Mouse (Mus musculus): ENCODE measurements around the gene Tef. TPM values are rescaled to one million over a fixed set of nuclear protein-coding genes. Genes with fewer than 3 reads are reported as not detected.

Tef gene
- polyA plus RNA-seq, 1 experiment from 2014 or later: 32.4 TPM

DNA sequence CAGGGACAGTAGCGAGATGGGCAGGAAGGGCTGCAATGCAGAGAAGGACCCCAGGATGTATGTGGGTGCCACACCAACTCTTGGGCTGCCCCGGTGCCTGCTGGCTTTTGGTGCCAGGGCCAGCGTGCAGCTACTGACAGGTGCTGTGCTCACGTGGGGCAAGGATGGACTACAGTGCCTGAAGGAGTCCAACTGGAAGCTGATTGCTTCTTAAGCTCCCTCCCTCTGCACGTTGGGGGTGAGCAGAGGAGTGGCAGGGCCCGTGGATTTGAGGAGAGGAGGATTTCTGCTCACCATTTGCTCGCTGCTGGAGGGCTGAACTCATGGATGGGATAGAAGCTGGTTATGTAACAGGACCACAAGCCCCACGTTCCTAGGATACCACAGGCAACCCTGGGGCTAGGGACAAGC is 725 bp downstream of the Tef start:
- H3K36me3 ChIP-seq: no peaks in the 10 kb centered on the region
- peak overlapping the region; percentile 43 for H3K9ac ChIP-seq (replicated peaks)
- 13% methylated on average over 8 of the region's 8 CpGs for WGBS
- H3K9me3 ChIP-seq: no peaks in the 10 kb centered on the region
- H3K4me1 ChIP-seq: peaks cover 21% of the 10 kb centered on the region
- H3K4me3 ChIP-seq: peak overlapping the region; percentile 21
- H3K4me2 ChIP-seq (replicated peaks): peak overlapping the region; percentile 48
- peak overlapping the region; percentile 61 for H3K27ac ChIP-seq (replicated peaks)
- ATAC-seq (ENCODE audit: low FRiP score, low read depth): 0 out of 2 replicates have a peak, but pooled peaks have one; percentile 13
- peaks cover 6% of the 10 kb centered on the region; the same call in 1 of the 2 replicates for H3K27me3 ChIP-seq

DNA sequence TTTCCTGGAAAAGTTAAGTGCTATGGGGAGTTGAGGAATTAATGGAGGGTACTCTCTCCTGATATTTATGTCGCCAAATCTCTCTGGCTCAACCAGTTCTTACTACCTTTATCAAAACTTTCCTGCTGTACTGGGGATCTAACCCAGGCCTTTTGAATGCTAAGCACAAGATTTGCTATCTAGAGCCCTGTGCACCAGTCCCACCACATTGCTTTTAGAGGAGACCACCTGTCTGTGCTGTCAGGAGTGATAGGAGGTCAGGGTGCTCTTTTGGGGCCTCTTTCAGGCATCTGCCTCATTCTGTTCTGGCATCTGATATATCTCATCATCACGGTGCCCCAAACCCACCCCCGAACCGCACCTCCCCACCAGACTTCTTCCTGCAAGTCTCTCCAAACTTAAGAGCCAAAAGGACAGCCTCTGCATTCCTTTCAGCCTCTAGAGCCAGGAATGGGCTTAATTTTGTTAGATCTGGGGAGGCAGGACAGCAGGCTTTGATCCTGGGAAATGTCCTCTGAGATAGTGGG is 1.3 kb downstream of the Tef start:
- Histone ChIP-seq H3K27me3 (peaks cover 6% of the 10 kb centered on the region; the same call in 1 of the 2 replicates), H3K9ac (replicated peaks) (no peak overlapping the region), H3K4me2 (replicated peaks) (0 out of 2 replicates have a peak overlapping the region, but pooled peaks have one; percentile 48), H3K9me3 (no peaks in the 10 kb centered on the region), H3K27ac (replicated peaks) (no peak overlapping the region), H3K4me1 (peaks cover 21% of the 10 kb centered on the region), H3K36me3 (no peaks in the 10 kb centered on the region), H3K4me3 (no peak overlapping the region)
- no peak for ATAC-seq (ENCODE audit: low FRiP score, low read depth)
- 58% methylated on average over 4 of the region's 4 CpGs for WGBS

DNA sequence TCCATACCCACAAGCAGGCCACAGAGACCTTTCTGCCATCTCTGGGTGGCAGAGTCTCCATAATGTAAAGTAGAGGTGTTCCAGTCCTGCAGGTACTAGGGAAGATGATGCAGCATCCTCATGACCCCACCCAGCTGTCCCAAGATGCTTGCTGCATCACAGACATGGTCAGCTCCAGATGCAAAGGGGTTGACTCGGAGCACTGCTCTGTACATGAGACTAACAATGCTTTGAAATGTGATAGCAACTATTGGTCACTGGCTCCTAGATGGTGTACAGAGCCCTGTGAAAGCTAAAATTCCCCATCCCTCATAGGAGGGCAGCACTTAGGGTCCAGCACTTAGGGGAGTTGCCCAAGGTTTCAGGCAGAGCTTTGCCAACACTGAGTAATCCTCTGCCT is 2.0 kb downstream of the Tef start:
- 64% methylated on average over 1 of the region's 1 CpGs for WGBS
- ATAC-seq (ENCODE audit: low FRiP score, low read depth): no peak
- H3K36me3 ChIP-seq: no peaks in the 10 kb centered on the region
- no peak overlapping the region for H3K27ac ChIP-seq (replicated peaks)
- H3K9ac ChIP-seq (replicated peaks): no peak overlapping the region
- no peak overlapping the region for H3K4me2 ChIP-seq (replicated peaks)
- peaks cover 21% of the 10 kb centered on the region for H3K4me1 ChIP-seq
- H3K9me3 ChIP-seq: no peaks in the 10 kb centered on the region
- H3K27me3 ChIP-seq: peaks cover 6% of the 10 kb centered on the region; the same call in 1 of the 2 replicates
- H3K4me3 ChIP-seq: no peak overlapping the region

DNA sequence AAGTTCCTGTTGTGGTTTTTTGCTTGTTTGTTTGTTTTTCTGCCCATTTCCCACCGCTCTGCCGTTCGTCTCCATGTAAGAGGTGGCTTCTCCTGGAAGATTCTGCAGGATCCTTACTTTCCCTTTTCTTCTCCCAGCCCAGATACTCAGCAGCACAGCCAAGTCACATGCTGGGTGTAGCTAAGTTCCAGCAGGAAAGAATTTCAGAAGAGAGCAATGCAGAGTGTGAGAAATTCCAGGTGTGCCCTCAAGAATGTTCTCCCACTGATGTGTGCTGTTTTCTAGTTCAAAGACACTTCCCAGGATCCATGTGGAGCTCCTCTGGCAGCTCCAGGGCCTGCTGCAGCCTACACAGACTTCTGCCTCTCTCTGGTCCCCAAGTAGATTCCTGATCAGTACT is 2.7 kb downstream of the Tef start:
- Histone ChIP-seq H3K4me2 (replicated peaks) (no peak overlapping the region), H3K9me3 (no peaks in the 10 kb centered on the region), H3K27me3 (peaks cover 6% of the 10 kb centered on the region; the same call in 1 of the 2 replicates), H3K36me3 (no peaks in the 10 kb centered on the region), H3K4me1 (peaks cover 24% of the 10 kb centered on the region), H3K27ac (replicated peaks) (no peak overlapping the region), H3K9ac (replicated peaks) (no peak overlapping the region), H3K4me3 (no peak overlapping the region)
- 78% methylated on average over 3 of the region's 3 CpGs for WGBS
- ATAC-seq (ENCODE audit: low FRiP score, low read depth): no peak

DNA sequence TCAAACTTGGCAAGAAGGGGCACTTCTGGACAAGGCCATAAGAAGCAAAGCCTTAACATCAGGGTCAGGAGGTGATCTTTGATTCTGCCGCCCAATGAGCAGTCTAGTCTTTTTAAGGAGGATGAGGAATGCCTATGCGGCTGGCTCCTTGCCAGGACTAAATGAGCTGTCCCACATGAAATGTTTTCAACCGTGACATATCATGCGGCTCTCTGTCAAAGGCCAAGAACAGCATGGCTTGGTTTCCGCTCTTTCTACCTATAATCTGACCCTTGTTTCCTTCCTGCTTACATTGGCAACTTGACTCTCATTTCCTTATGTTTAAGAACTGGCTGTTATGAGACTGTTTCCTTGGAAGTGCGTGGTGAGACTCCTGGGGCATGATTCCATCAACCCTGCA is 3.4 kb downstream of the Tef start:
- no peaks in the 10 kb centered on the region for H3K36me3 ChIP-seq
- H3K27me3 ChIP-seq: peaks cover 6% of the 10 kb centered on the region; the same call in 1 of the 2 replicates
- H3K27ac ChIP-seq (replicated peaks): no peak overlapping the region
- 60% methylated on average over 6 of the region's 6 CpGs for WGBS
- peaks cover 30% of the 10 kb centered on the region for H3K4me1 ChIP-seq
- ATAC-seq (ENCODE audit: low FRiP score, low read depth): no peak
- H3K4me3 ChIP-seq: no peak overlapping the region
- no peak overlapping the region for H3K9ac ChIP-seq (replicated peaks)
- no peak overlapping the region for H3K4me2 ChIP-seq (replicated peaks)
- no peaks in the 10 kb centered on the region for H3K9me3 ChIP-seq

DNA sequence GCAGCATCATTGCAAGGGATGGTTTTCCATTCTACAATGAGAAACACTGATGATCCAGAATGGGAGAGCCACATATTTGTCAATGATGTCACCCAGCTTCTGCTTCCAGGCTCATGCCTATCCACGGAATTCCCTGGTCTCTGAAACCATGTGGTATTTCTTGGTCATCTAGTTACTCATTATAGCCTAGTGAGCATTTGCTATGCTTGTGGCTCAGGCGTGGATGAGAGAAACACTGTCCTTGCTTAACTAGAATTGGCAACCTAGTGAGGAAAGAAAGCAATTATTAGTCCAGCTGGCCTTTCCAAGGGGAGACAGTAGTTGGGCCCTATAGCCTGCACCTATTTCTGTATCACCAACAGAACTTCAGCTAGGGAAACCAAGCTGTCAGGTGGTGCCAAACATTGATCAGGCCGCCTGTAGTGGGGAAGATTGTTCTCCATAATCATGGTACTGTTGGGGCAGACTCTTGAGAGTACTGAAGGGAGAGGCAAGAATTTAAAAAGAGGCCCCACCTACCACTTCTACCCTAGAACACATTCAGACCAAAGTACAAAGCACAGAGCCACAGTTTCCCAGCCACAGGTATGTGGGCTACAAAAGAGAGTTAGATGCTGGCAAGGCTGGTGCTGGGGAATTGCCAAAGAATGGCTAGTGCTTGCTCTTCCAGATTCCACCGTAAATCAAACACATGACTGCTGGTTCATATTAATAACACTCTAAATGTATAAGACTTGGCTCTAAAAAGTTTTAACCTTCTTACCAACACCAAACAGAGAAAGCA is 4.6 kb downstream of the Tef start:
- H3K27me3 ChIP-seq: peaks cover 6% of the 10 kb centered on the region; the same call in 1 of the 2 replicates
- no peak overlapping the region for H3K4me2 ChIP-seq (replicated peaks)
- no peak overlapping the region for H3K9ac ChIP-seq (replicated peaks)
- ATAC-seq (ENCODE audit: low FRiP score, low read depth): no peak
- H3K27ac ChIP-seq (replicated peaks): no peak overlapping the region
- WGBS: 83% methylated on average over 4 of the region's 4 CpGs
- H3K4me3 ChIP-seq: no peak overlapping the region
- H3K36me3 ChIP-seq: no peaks in the 10 kb centered on the region
- peaks cover 30% of the 10 kb centered on the region for H3K4me1 ChIP-seq
- no peaks in the 10 kb centered on the region for H3K9me3 ChIP-seq

DNA sequence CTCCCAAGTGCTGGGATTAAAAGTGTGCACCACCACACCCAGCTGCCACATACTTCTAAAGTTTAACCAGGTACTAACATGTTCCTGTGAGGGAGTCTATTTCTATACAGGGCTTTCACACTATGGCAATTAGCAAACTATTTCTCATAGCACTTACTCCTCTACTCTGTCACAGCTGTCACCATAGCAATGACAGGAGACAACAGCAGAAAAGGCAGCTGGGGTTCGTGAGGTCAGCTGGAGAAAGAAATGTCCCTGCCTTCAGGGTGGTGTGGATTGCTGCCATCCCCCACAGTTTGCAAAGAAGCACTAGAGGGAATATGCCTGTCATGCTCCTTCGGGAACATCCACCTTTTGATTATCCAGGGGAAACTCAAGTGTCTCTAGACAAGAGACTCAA is 6.6 kb downstream of the Tef start:
- no peak overlapping the region for H3K27ac ChIP-seq (replicated peaks)
- no peaks in the 10 kb centered on the region for H3K9me3 ChIP-seq
- no peak for ATAC-seq (ENCODE audit: low FRiP score, low read depth)
- H3K4me3 ChIP-seq: no peak overlapping the region
- 72% methylated on average over 2 of the region's 2 CpGs for WGBS
- H3K4me1 ChIP-seq: peaks cover 33% of the 10 kb centered on the region
- peaks cover 6% of the 10 kb centered on the region; the same call in 1 of the 2 replicates for H3K27me3 ChIP-seq
- no peaks in the 10 kb centered on the region for H3K36me3 ChIP-seq
- no peak overlapping the region for H3K4me2 ChIP-seq (replicated peaks)
- H3K9ac ChIP-seq (replicated peaks): no peak overlapping the region

DNA sequence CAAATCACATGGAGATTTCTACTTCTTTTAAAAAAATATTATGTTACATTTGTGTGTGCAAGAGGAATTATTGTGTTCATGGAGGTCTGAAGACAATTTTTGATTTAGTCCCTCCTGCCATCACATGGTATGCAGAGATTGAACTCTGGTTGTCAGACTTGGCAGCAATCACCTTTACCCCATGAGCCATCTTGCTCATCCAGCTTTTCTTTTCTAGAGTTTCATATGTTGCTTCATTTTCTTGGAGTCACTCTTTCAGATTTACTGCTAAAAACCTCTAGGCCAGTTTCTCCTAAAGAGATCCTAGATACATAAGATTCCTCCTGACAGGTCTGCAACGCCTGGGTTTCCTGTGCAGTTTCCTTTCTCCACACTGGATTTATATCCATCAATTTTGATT is 7.3 kb downstream of the Tef start:
- WGBS: 58% methylated on average over 1 of the region's 1 CpGs
- Histone ChIP-seq H3K9me3 (no peaks in the 10 kb centered on the region), H3K4me1 (peaks cover 41% of the 10 kb centered on the region), H3K4me2 (replicated peaks) (peak overlapping the region; percentile 73), H3K4me3 (no peak overlapping the region; the same call in 1 of the 2 replicates), H3K27me3 (no peaks in the 10 kb centered on the region; the same call in 1 of the 2 replicates), H3K27ac (replicated peaks) (peak overlapping the region; percentile 75; the same call in 1 of the 2 replicates), H3K9ac (replicated peaks) (peak overlapping the region; percentile 55; the same call in 1 of the 2 replicates), H3K36me3 (no peaks in the 10 kb centered on the region)
- no peak for ATAC-seq (ENCODE audit: low FRiP score, low read depth)

DNA sequence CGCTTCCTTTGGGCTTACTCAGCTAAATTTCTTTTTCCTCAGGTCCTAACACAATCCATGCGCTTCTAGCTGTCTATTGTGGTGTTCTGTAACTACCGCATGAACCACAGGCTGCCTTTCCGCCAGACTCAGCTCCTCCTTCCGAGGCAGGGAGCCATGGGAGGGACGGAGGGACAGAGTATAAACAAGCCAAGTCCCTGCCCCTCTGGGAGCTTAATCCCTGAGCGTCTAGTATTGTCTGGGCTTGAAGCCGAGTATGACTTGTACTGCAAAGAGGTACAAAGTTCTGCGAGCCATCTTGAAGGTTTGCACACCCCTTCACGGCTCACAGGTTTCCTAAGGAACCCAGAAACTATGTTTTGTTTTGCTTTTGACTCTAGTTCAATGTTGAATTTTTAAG is 7.9 kb downstream of the Tef start:
- Histone ChIP-seq H3K4me1 (peaks cover 41% of the 10 kb centered on the region), H3K9me3 (no peaks in the 10 kb centered on the region), H3K27me3 (no peaks in the 10 kb centered on the region; the same call in 1 of the 2 replicates), H3K27ac (replicated peaks) (peak overlapping the region; percentile 75), H3K4me2 (replicated peaks) (peak overlapping the region; percentile 73), H3K4me3 (peak overlapping the region; percentile 83), H3K9ac (replicated peaks) (peak overlapping the region; percentile 55), H3K36me3 (peaks cover 4% of the 10 kb centered on the region)
- WGBS: 2% methylated on average over 10 of the region's 10 CpGs
- no peak for ATAC-seq (ENCODE audit: low FRiP score, low read depth)

DNA sequence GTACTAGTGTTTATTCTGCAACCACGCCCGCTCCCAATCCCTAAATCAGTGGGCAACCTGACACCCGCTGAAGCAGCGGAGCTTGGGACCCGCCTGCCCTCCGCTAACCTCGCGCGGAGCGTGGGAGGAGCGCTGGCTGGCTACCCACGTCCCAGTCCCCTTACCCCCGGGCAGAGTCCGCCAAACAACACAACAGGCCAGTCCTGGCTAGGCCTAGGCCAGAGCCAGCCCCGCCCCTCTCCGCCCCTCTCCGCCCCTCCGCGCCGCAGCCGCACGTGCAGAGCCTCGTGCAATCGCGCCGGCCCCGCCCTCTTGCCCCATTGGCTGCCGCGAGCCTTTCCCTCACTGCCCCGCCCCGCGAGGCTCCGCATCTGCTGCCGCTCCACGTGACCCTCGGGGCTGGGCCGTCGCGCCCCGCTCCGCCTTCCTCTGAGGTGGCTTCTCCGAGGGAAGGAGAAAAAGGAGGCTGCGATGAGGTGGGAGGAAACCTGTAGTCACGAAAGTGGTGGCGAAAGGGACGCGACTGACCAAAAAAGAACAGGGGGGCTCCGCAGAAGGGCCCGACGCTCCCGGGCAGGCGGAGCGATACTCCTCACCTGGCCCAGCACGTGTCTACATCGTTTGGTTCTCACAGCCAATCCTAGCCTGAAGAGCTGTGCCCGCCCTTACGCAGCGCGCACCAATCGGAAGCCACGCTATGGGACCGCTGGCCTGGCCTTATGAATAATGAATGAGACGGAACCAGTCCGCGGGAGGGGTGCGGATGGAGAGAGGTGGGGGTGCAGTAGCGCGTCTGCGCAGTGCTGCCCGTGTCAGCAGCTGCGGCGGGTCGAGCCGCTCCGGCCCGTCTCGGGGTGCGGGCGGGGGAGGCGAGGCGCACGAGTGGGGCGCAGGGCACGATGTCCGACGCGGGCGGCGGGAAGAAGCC is 8.7 kb downstream of the Tef start:
- peak overlapping the region; percentile 88 for H3K9ac ChIP-seq (replicated peaks)
- H3K9me3 ChIP-seq: no peaks in the 10 kb centered on the region
- peak overlapping the region; percentile 82 for H3K27ac ChIP-seq (replicated peaks)
- H3K4me2 ChIP-seq (replicated peaks): peak overlapping the region; percentile 73
- peaks cover 11% of the 10 kb centered on the region for H3K36me3 ChIP-seq
- peak; percentile 99 for ATAC-seq (ENCODE audit: low FRiP score, low read depth)
- under 1% methylated on average over 89 of the region's 89 CpGs for WGBS
- H3K4me1 ChIP-seq: peaks cover 38% of the 10 kb centered on the region
- H3K27me3 ChIP-seq: no peaks in the 10 kb centered on the region; the same call in 1 of the 2 replicates
- H3K4me3 ChIP-seq: peak overlapping the region; percentile 83

DNA sequence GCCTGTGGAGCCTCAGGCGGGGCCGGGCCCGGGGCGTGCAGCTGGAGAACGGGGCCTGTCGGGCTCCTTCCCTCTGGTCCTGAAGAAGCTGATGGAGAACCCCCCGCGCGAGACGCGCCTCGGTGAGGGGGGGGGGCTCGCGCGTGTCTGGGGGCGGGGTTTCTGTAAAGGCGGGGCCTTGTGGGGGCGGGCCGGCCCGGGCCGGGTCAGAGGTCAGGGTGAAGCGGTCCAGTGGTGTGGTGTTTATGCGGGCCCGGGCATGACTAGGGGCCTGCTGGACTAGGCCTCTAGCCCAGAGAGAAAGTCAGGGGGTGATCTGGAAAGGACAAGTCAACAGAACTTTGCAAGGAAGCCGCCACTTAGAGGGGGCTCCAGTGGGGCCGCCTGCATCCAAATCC is 9.4 kb downstream of the Tef start:
- no peaks in the 10 kb centered on the region for H3K9me3 ChIP-seq
- peak overlapping the region; percentile 73 for H3K4me2 ChIP-seq (replicated peaks)
- 2% methylated on average over 12 of the region's 26 CpGs for WGBS
- H3K27ac ChIP-seq (replicated peaks): peak overlapping the region; percentile 82
- H3K9ac ChIP-seq (replicated peaks): peak overlapping the region; percentile 88
- no peaks in the 10 kb centered on the region; the same call in 1 of the 2 replicates for H3K27me3 ChIP-seq
- H3K4me1 ChIP-seq: peaks cover 38% of the 10 kb centered on the region
- ATAC-seq (ENCODE audit: low FRiP score, low read depth): peak; percentile 13
- H3K4me3 ChIP-seq: peak overlapping the region; percentile 83
- peaks cover 17% of the 10 kb centered on the region for H3K36me3 ChIP-seq
